Mouse (Mus musculus): ENCODE measurements at regions not wholly inside any gene's neighbourhood (a gene's known extent, or its start where the extent isn't known, plus 50 kb on each side); places are given as distances from the start of the nearest gene placed in this dataset.
A peak's percentile ranks its signal among the peaks of the same experiment; 100 is the strongest.

- DNase-seq (ENCODE audit: low read depth, low spot score): no peak
Measured at GRCm38 (mm10) chr12:59834809-59835208, 615.3 kb upstream of the Fbxo33 start.

GRCm38 (mm10) chr12:59822918-59823317, 603.4 kb upstream of the Fbxo33 start:
- DNase-seq (ENCODE audit: low read depth, low spot score): peak; percentile 53

GRCm38 (mm10) chr12:59822435-59822834, 602.9 kb upstream of the Fbxo33 start:
- peak; percentile 10 for DNase-seq (ENCODE audit: low read depth, low spot score)

- no peak for DNase-seq (ENCODE audit: low read depth, low spot score)
Measured at GRCm38 (mm10) chr12:59821698-59822097, 602.2 kb upstream of the Fbxo33 start.

- DNase-seq (ENCODE audit: low read depth, low spot score): peak; percentile 41
Measured at GRCm38 (mm10) chr12:59815965-59816364, 596.4 kb upstream of the Fbxo33 start.

- peak; percentile 58 for DNase-seq (ENCODE audit: low read depth, low spot score)
Measured at GRCm38 (mm10) chr12:59814356-59814755, 594.8 kb upstream of the Fbxo33 start.

GRCm38 (mm10) chr12:59809224-59809623, 589.7 kb upstream of the Fbxo33 start:
- no peak for DNase-seq (ENCODE audit: low read depth, low spot score)

- DNase-seq (ENCODE audit: low read depth, low spot score): peak; percentile 87
Measured at GRCm38 (mm10) chr12:59798051-59798450, 578.5 kb upstream of the Fbxo33 start.

- DNase-seq (ENCODE audit: low read depth, low spot score): no peak
Measured at GRCm38 (mm10) chr12:59791473-59791872, 571.9 kb upstream of the Fbxo33 start.

- DNase-seq (ENCODE audit: low read depth, low spot score): no peak
Measured at GRCm38 (mm10) chr12:59786831-59787230, 567.3 kb upstream of the Fbxo33 start.

- DNase-seq (ENCODE audit: low read depth, low spot score): no peak
Measured at GRCm38 (mm10) chr12:59770980-59771379, 551.5 kb upstream of the Fbxo33 start.

- DNase-seq (ENCODE audit: low read depth, low spot score): peak; percentile 14
Measured at GRCm38 (mm10) chr12:59762260-59762659, 542.7 kb upstream of the Fbxo33 start.

GRCm38 (mm10) chr12:59744768-59745167, 525.2 kb upstream of the Fbxo33 start:
- no peak for DNase-seq (ENCODE audit: low read depth, low spot score)

GRCm38 (mm10) chr12:59743211-59743610, 523.7 kb upstream of the Fbxo33 start:
- peak; percentile 74 for DNase-seq (ENCODE audit: low read depth, low spot score)

- DNase-seq (ENCODE audit: low read depth, low spot score): peak; percentile 25
Measured at GRCm38 (mm10) chr12:59724951-59725350, 505.4 kb upstream of the Fbxo33 start.

GRCm38 (mm10) chr12:59722471-59723182, 503.1 kb upstream of the Fbxo33 start:
- DNase-seq (ENCODE audit: low read depth, low spot score): peak; percentile 58

- peak; percentile 69 for DNase-seq (ENCODE audit: low read depth, low spot score)
Measured at GRCm38 (mm10) chr12:59713216-59713615, 493.7 kb upstream of the Fbxo33 start.

GRCm38 (mm10) chr12:59683235-59683634, 463.7 kb upstream of the Fbxo33 start:
- no peak for DNase-seq (ENCODE audit: low read depth, low spot score)

GRCm38 (mm10) chr12:59663161-59663560, 443.6 kb upstream of the Fbxo33 start:
- no peak for DNase-seq (ENCODE audit: low read depth, low spot score)

GRCm38 (mm10) chr12:59630678-59631077, 411.2 kb upstream of the Fbxo33 start:
- peak; percentile 24 for DNase-seq (ENCODE audit: low read depth, low spot score)

- peak; percentile 68 for DNase-seq (ENCODE audit: low read depth, low spot score)
Measured at GRCm38 (mm10) chr12:59623147-59623546, 403.6 kb upstream of the Fbxo33 start.

GRCm38 (mm10) chr12:59621132-59621531, 401.6 kb upstream of the Fbxo33 start:
- no peak for DNase-seq (ENCODE audit: low read depth, low spot score)

- peak; percentile 88 for DNase-seq (ENCODE audit: low read depth, low spot score)
Measured at GRCm38 (mm10) chr12:59620340-59620739, 400.8 kb upstream of the Fbxo33 start.

GRCm38 (mm10) chr12:59616075-59616474, 396.6 kb upstream of the Fbxo33 start:
- peak; percentile 73 for DNase-seq (ENCODE audit: low read depth, low spot score)
